Mouse (Mus musculus) 3T3-L1 (cell line): Measurements from ENCODE around the gene Pbld1.
A peak's percentile ranks its signal among the peaks of the same experiment; 100 is the strongest.
"Not testable (repeated sequence)": the region's sequence is repeated elsewhere in the genome, so short reads cannot be mapped to it uniquely, and the experiment has no call there.

Experiments
- DNase-seq: peaks from one replicate; pipeline ENCODE4 v3.0.0-alpha.2; 2015; ENCODE audit warnings: low read depth, low spot score

The Pbld1 gene

GRCm38 (mm10) chr10:63039867-63040628 is 19.9 kb upstream of the Pbld1 start:
- DNase-seq = no peak

- peak; percentile 28 for DNase-seq
Measured at GRCm38 (mm10) chr10:63043154-63043553, 16.8 kb upstream of the Pbld1 start.

- DNase-seq = no peak
Measured at GRCm38 (mm10) chr10:63047751-63048150, 12.2 kb upstream of the Pbld1 start.

GRCm38 (mm10) chr10:63049106-63049505 is 10.9 kb upstream of the Pbld1 start:
- DNase-seq = no peak

GRCm38 (mm10) chr10:63051267-63051666 is 8.7 kb upstream of the Pbld1 start:
- no peak for DNase-seq

GRCm38 (mm10) chr10:63052011-63052410 is 8.0 kb upstream of the Pbld1 start:
- DNase-seq = no peak

- no peak for DNase-seq
Measured at GRCm38 (mm10) chr10:63053007-63053406, 7.0 kb upstream of the Pbld1 start.

GRCm38 (mm10) chr10:63054071-63054470 is 5.9 kb upstream of the Pbld1 start:
- not testable (repeated sequence) for DNase-seq

GRCm38 (mm10) chr10:63054586-63054985 is 5.4 kb upstream of the Pbld1 start:
- no peak for DNase-seq

GRCm38 (mm10) chr10:63056966-63057750 is 2.8 kb upstream of the Pbld1 start:
- DNase-seq = no peak

- DNase-seq = no peak
Measured at GRCm38 (mm10) chr10:63060406-63060805, 444 bp downstream of the Pbld1 start.

GRCm38 (mm10) chr10:63061266-63061665 is 1.3 kb downstream of the Pbld1 start:
- no peak for DNase-seq

- DNase-seq = no peak
Measured at GRCm38 (mm10) chr10:63062696-63063095, 2.7 kb downstream of the Pbld1 start.

- no peak for DNase-seq
Measured at GRCm38 (mm10) chr10:63063365-63063764, 3.4 kb downstream of the Pbld1 start.

- no peak for DNase-seq
Measured at GRCm38 (mm10) chr10:63064516-63064915, 4.6 kb downstream of the Pbld1 start.

GRCm38 (mm10) chr10:63065561-63065960 is 5.6 kb downstream of the Pbld1 start:
- DNase-seq = no peak

GRCm38 (mm10) chr10:63065988-63066387 is 6.0 kb downstream of the Pbld1 start:
- peak; percentile 80 for DNase-seq

- DNase-seq = no peak
Measured at GRCm38 (mm10) chr10:63086304-63086703, 26.3 kb downstream of the Pbld1 start.

GRCm38 (mm10) chr10:63089103-63089757 is 29.3 kb downstream of the Pbld1 start:
- DNase-seq = no peak

- DNase-seq = no peak
Measured at GRCm38 (mm10) chr10:63089758-63090571, 30.0 kb downstream of the Pbld1 start.

- no peak for DNase-seq
Measured at GRCm38 (mm10) chr10:63091915-63092314, 32.0 kb downstream of the Pbld1 start.
